Mouse (Mus musculus): ENCODE data around the gene Rasgrp1. TPM values are rescaled to one million over a fixed set of nuclear protein-coding genes. Genes with fewer than 3 reads are reported as not detected.

The Rasgrp1 gene
- polyA plus RNA-seq, 1 experiment from 2014 or later = 4.8 TPM

DNA sequence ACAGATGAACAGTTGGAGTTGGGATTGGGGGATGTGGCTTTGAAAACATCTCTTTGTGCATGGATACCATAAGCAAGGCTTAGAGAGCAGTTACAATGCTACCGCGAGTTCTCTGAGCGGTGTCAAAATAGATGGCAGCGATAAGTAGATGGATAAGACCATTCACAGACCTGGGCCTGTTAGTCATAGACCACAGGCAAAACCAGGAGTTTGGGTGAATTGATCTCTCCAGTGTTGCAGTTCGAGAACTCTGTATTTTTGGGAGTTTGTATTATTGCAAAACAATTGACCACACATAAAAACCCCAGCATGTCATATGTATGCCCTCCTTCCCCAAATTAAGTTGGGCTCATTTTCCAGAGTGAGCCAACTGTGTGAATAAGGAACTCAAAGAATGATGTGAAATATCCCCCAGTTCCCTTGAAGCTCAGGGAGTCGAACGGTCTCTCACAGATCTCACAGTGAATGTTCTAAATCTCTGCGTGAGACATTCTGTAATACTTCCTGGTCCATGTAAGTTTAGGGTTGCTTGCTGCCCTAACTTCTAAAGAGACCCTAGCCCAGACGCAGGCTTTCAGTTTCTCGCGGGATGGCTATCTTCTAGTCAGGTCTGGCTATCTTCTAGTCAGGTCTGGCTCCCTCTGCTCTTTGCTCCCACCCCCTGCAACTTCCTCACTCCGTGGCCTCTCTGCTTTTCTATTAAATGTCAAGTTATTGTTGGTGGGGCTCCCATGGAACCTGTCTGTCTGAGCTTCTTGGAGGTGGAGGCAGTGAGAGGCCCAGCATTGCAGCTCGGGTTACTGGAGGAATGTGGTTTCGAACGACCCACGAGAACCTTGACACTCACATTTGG, 43.0 kb downstream of the Rasgrp1 start:
- WGBS = 84% methylated on average over 16 of the region's 16 CpGs

GRCm38 (mm10) chr2:117288291-117288690, 54.5 kb downstream of the Rasgrp1 start:
- H3K4me2 ChIP-seq (ENCODE audit: low read depth, low read length) = no peak overlapping the region
- H3K27ac ChIP-seq (ENCODE audit: low read length) = no peak overlapping the region
- WGBS = 89% methylated on average over 7 of the region's 7 CpGs
- no peak overlapping the region for H3K9ac ChIP-seq (ENCODE audit: low read length)
- H3K27me3 ChIP-seq (ENCODE audit: control insufficient read depth, insufficient read depth, low read length) = no peaks in the 10 kb centered on the region
- ATAC-seq (replicated peaks; ENCODE audit: extremely low read depth, insufficient read depth, low FRiP score) = no peak
- H3K36me3 ChIP-seq (ENCODE audit: control insufficient read depth, insufficient read depth) = no peaks in the 10 kb centered on the region
- H3K4me1 ChIP-seq (ENCODE audit: control insufficient read depth, insufficient read depth, low read length) = no peaks in the 10 kb centered on the region
- H3K9me3 ChIP-seq (replicated peaks; ENCODE audit: control insufficient read depth, low read length) = no peaks in the 10 kb centered on the region
- no peak overlapping the region for H3K4me3 ChIP-seq (ENCODE audit: low read length)

More for the DNA sequence above, 43.0 kb downstream of the Rasgrp1 start:
- Histone ChIP-seq H3K9me3 (replicated peaks; ENCODE audit: control insufficient read depth, low read length) (no peaks in the 10 kb centered on the region), H3K27me3 (ENCODE audit: control insufficient read depth, insufficient read depth, low read length) (no peaks in the 10 kb centered on the region), H3K27ac (ENCODE audit: low read length) (no peak overlapping the region), H3K36me3 (ENCODE audit: control insufficient read depth, insufficient read depth) (no peaks in the 10 kb centered on the region), H3K4me3 (ENCODE audit: low read length) (no peak overlapping the region), H3K4me1 (ENCODE audit: control insufficient read depth, insufficient read depth, low read length) (no peaks in the 10 kb centered on the region), H3K4me2 (ENCODE audit: low read depth, low read length) (no peak overlapping the region), H3K9ac (ENCODE audit: low read length) (no peak overlapping the region)
- ATAC-seq (replicated peaks; ENCODE audit: extremely low read depth, insufficient read depth, low FRiP score) = no peak

- H3K27ac ChIP-seq (ENCODE audit: low read length) = no peak overlapping the region
- no peak overlapping the region for H3K4me3 ChIP-seq (ENCODE audit: low read length)
- H3K4me1 ChIP-seq (ENCODE audit: control insufficient read depth, insufficient read depth, low read length) = no peaks in the 10 kb centered on the region
- no peaks in the 10 kb centered on the region for H3K9me3 ChIP-seq (replicated peaks; ENCODE audit: control insufficient read depth, low read length)
- 65% methylated on average over 11 of the region's 11 CpGs for WGBS
- H3K9ac ChIP-seq (ENCODE audit: low read length) = no peak overlapping the region
- H3K4me2 ChIP-seq (ENCODE audit: low read depth, low read length) = no peak overlapping the region
- peaks cover 37% of the 10 kb centered on the region for H3K36me3 ChIP-seq (ENCODE audit: control insufficient read depth, insufficient read depth)
- H3K27me3 ChIP-seq (ENCODE audit: control insufficient read depth, insufficient read depth, low read length) = no peaks in the 10 kb centered on the region
- no peak for ATAC-seq (replicated peaks; ENCODE audit: extremely low read depth, insufficient read depth, low FRiP score)
These were observed 78.9 kb downstream of the Rasgrp1 start for GRCm38 (mm10) chr2:117263786-117264408.

DNA sequence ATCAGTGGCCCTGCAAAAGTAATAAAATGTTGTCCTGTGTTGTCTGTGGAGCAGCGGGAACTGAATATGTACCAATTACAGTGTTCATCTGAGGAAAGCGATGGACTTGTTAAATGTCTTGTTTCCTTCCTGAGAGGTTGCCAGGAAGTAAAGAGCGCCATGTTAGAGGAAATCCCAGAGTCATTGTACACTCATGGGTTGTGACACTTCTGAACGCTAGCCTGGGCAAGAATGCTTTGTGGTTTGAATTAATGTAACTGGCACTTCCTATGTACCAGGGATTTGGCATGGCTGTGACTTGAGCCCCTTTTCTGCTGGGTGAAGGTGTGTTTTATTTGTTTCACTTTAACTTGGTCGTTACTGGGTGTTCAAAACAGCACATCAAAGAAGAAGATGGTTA, 80.6 kb downstream of the Rasgrp1 start:
- Histone ChIP-seq H3K4me1 (ENCODE audit: control insufficient read depth, insufficient read depth, low read length) (no peaks in the 10 kb centered on the region), H3K9ac (ENCODE audit: low read length) (no peak overlapping the region), H3K36me3 (ENCODE audit: control insufficient read depth, insufficient read depth) (peaks cover 32% of the 10 kb centered on the region), H3K4me2 (ENCODE audit: low read depth, low read length) (no peak overlapping the region), H3K27me3 (ENCODE audit: control insufficient read depth, insufficient read depth, low read length) (no peaks in the 10 kb centered on the region), H3K9me3 (replicated peaks; ENCODE audit: control insufficient read depth, low read length) (no peaks in the 10 kb centered on the region), H3K27ac (ENCODE audit: low read length) (no peak overlapping the region), H3K4me3 (ENCODE audit: low read length) (no peak overlapping the region)
- no peak for ATAC-seq (replicated peaks; ENCODE audit: extremely low read depth, insufficient read depth, low FRiP score)
- WGBS = 81% methylated on average over 5 of the region's 5 CpGs

- Histone ChIP-seq H3K4me2 (ENCODE audit: low read depth, low read length) (no peak overlapping the region), H3K4me3 (ENCODE audit: low read length) (no peak overlapping the region), H3K36me3 (ENCODE audit: control insufficient read depth, insufficient read depth) (peaks cover 19% of the 10 kb centered on the region; the same call in 1 of the 2 replicates), H3K9me3 (replicated peaks; ENCODE audit: control insufficient read depth, low read length) (no peaks in the 10 kb centered on the region), H3K4me1 (ENCODE audit: control insufficient read depth, insufficient read depth, low read length) (no peaks in the 10 kb centered on the region), H3K27me3 (ENCODE audit: control insufficient read depth, insufficient read depth, low read length) (no peaks in the 10 kb centered on the region), H3K9ac (ENCODE audit: low read length) (no peak overlapping the region), H3K27ac (ENCODE audit: low read length) (no peak overlapping the region)
- ATAC-seq (replicated peaks; ENCODE audit: extremely low read depth, insufficient read depth, low FRiP score) = no peak
- 64% methylated on average over 1 of the region's 1 CpGs for WGBS
These were observed 85.2 kb downstream of the Rasgrp1 start for GRCm38 (mm10) chr2:117257617-117258016.

- Histone ChIP-seq H3K27ac (ENCODE audit: low read length) (no peak overlapping the region), H3K4me3 (ENCODE audit: low read length) (no peak overlapping the region), H3K9ac (ENCODE audit: low read length) (no peak overlapping the region), H3K4me1 (ENCODE audit: control insufficient read depth, insufficient read depth, low read length) (peaks cover 5% of the 10 kb centered on the region), H3K9me3 (replicated peaks; ENCODE audit: control insufficient read depth, low read length) (no peaks in the 10 kb centered on the region), H3K4me2 (ENCODE audit: low read depth, low read length) (no peak overlapping the region), H3K36me3 (ENCODE audit: control insufficient read depth, insufficient read depth) (peaks cover 11% of the 10 kb centered on the region; the same call in 1 of the 2 replicates), H3K27me3 (ENCODE audit: control insufficient read depth, insufficient read depth, low read length) (no peaks in the 10 kb centered on the region)
- WGBS = 80% methylated on average over 2 of the region's 2 CpGs
- no peak for ATAC-seq (replicated peaks; ENCODE audit: extremely low read depth, insufficient read depth, low FRiP score)
These were observed 87.4 kb downstream of the Rasgrp1 start for GRCm38 (mm10) chr2:117255415-117255814.

GRCm38 (mm10) chr2:117250001-117250510, 92.7 kb downstream of the Rasgrp1 start:
- Histone ChIP-seq H3K27me3 (ENCODE audit: control insufficient read depth, insufficient read depth, low read length) (no peaks in the 10 kb centered on the region), H3K27ac (ENCODE audit: low read length) (peak overlapping the region; percentile 88), H3K4me2 (ENCODE audit: low read depth, low read length) (peak overlapping the region; percentile 84), H3K4me3 (ENCODE audit: low read length) (peak overlapping the region; percentile 98), H3K36me3 (ENCODE audit: control insufficient read depth, insufficient read depth) (no peaks in the 10 kb centered on the region), H3K9ac (ENCODE audit: low read length) (peak overlapping the region; percentile 99), H3K4me1 (ENCODE audit: control insufficient read depth, insufficient read depth, low read length) (peaks cover 7% of the 10 kb centered on the region), H3K9me3 (replicated peaks; ENCODE audit: control insufficient read depth, low read length) (no peaks in the 10 kb centered on the region)
- no peak; the same call in 1 of the 2 replicates for ATAC-seq (replicated peaks; ENCODE audit: extremely low read depth, insufficient read depth, low FRiP score)
- under 1% methylated on average over 23 of the region's 24 CpGs for WGBS

- H3K4me3 ChIP-seq (ENCODE audit: low read length) = peak within 1 kb of the TSS; percentile 98
- H3K9ac ChIP-seq (ENCODE audit: low read length) = peak within 1 kb of the TSS; percentile 99
- peak within 1 kb of the TSS; percentile 88 for H3K27ac ChIP-seq (ENCODE audit: low read length)
- 1% methylated on average over 33 of the region's 33 CpGs for WGBS
- H3K4me2 ChIP-seq (ENCODE audit: low read depth, low read length) = peak within 1 kb of the TSS; percentile 84
- no peaks in the 10 kb centered on the region for H3K27me3 ChIP-seq (ENCODE audit: control insufficient read depth, insufficient read depth, low read length)
- no peaks in the 10 kb centered on the region for H3K9me3 ChIP-seq (replicated peaks; ENCODE audit: control insufficient read depth, low read length)
- peaks cover 7% of the 10 kb centered on the region for H3K4me1 ChIP-seq (ENCODE audit: control insufficient read depth, insufficient read depth, low read length)
- ATAC-seq (replicated peaks; ENCODE audit: extremely low read depth, insufficient read depth, low FRiP score) = peak; percentile 92
- H3K36me3 ChIP-seq (ENCODE audit: control insufficient read depth, insufficient read depth) = no peaks in the 10 kb centered on the region
These were observed 93.4 kb downstream of the Rasgrp1 start, which contains the start of gene Fam98b for GRCm38 (mm10) chr2:117249255-117250000. Fam98b (plus strand) TSS chr2:117249739.

Measured in heart, embryonic 16.5 days (tissue).